Mouse (Mus musculus): ENCODE data around the gene Sgca.
"Not testable (repeated sequence)": the region's sequence is repeated elsewhere in the genome, so short reads cannot be mapped to it uniquely, and the experiment has no call there.

The Sgca gene

GRCm38 (mm10) chr11:94986435-94986834 lies 10.3 kb upstream of the Sgca start:
- DNase-seq: no peak

GRCm38 (mm10) chr11:94985822-94986221 lies 9.7 kb upstream of the Sgca start:
- no peak for DNase-seq

GRCm38 (mm10) chr11:94985140-94985539 lies 9.0 kb upstream of the Sgca start:
- DNase-seq: no peak

- no peak for DNase-seq
Measured at GRCm38 (mm10) chr11:94979462-94980179, 3.5 kb upstream of the Sgca start.

GRCm38 (mm10) chr11:94978947-94979346 lies 2.8 kb upstream of the Sgca start:
- peak; percentile 89 to 93 for DNase-seq

GRCm38 (mm10) chr11:94978178-94978915 lies 2.2 kb upstream of the Sgca start:
- no peak for DNase-seq

- no peak for DNase-seq
Measured at GRCm38 (mm10) chr11:94974951-94975350, 1.2 kb downstream of the Sgca start.

GRCm38 (mm10) chr11:94973313-94973712 lies 2.8 kb downstream of the Sgca start:
- DNase-seq: no peak

GRCm38 (mm10) chr11:94972887-94973286 lies 3.2 kb downstream of the Sgca start:
- DNase-seq: no peak

GRCm38 (mm10) chr11:94971895-94972615 lies 4.1 kb downstream of the Sgca start:
- DNase-seq: no peak

- DNase-seq: no peak
Measured at GRCm38 (mm10) chr11:94970210-94970943, 5.8 kb downstream of the Sgca start.

GRCm38 (mm10) chr11:94969709-94970108 lies 6.4 kb downstream of the Sgca start:
- not testable (repeated sequence) for DNase-seq

GRCm38 (mm10) chr11:94968187-94968586 lies 7.9 kb downstream of the Sgca start:
- DNase-seq: no peak

GRCm38 (mm10) chr11:94967419-94967818 lies 8.7 kb downstream of the Sgca start, which contains the start of gene Hils1:
Gene Hils1 (plus strand): TSS chr11:94967593.
- DNase-seq: no peak

- no peak for DNase-seq
Measured at GRCm38 (mm10) chr11:94962534-94963101, 13.5 kb downstream of the Sgca start.

GRCm38 (mm10) chr11:94958065-94958858 lies 17.9 kb downstream of the Sgca start:
- no peak for DNase-seq

GRCm38 (mm10) chr11:94957693-94958064 lies 18.4 kb downstream of the Sgca start:
- no peak for DNase-seq

GRCm38 (mm10) chr11:94955103-94955502 lies 21.0 kb downstream of the Sgca start:
- no peak for DNase-seq

- DNase-seq: no peak
Measured at GRCm38 (mm10) chr11:94952169-94952568, 24.0 kb downstream of the Sgca start.

- DNase-seq: no peak
Measured at GRCm38 (mm10) chr11:94945236-94945635, 30.9 kb downstream of the Sgca start.

GRCm38 (mm10) chr11:94944295-94944694 lies 31.8 kb downstream of the Sgca start:
- no peak for DNase-seq

- no peak for DNase-seq
Measured at GRCm38 (mm10) chr11:94943054-94943453, 33.1 kb downstream of the Sgca start.

All from spleen, adult 18-20 months (tissue).